Mouse (Mus musculus) lung, postnatal 0 days (tissue): ENCODE measurements around the gene Pcmt1. TPM values are rescaled to one million over a fixed set of nuclear protein-coding genes. Genes with fewer than 3 reads are reported as not detected.
A peak's percentile ranks its signal among the peaks of the same experiment; 100 is the strongest.

Source experiments
- ATAC-seq: fragments of 200-750 bp; cut with Nextera tagmentation; 2 replicates; pipeline ENCODE4 v1.8.0; 2017; ENCODE audit warnings: moderate library complexity
- DNase-seq: peaks from one replicate; pipeline ENCODE4 v3.0.0-alpha.2; 2016; ENCODE audit warnings: low spot score
- H3K27ac ChIP-seq: fragments of 300-500 bp; sonication (generic); 2 replicates; pipeline ENCODE4 v1.5.1; 2014; ENCODE audit warnings: antibody characterized with exemption, mild to moderate bottlenecking, low read length, mixed read lengths
- H3K27me3 ChIP-seq: fragments of 300-500 bp; sonication (generic); replicated peaks from 2 replicates; pipeline ENCODE4 v1.6.1; 2014; ENCODE audit warnings: low read length, mixed read lengths; ENCODE audit not compliant: insufficient read depth
- H3K36me3 ChIP-seq: fragments of 300-500 bp; sonication (generic); 2 replicates; pipeline ENCODE4 v1.6.1; 2014; ENCODE audit warnings: low read length, mixed read lengths; ENCODE audit not compliant: insufficient read depth
- H3K4me1 ChIP-seq: fragments of 300-500 bp; sonication (generic); 2 replicates; pipeline ENCODE4 v1.6.1; 2014; ENCODE audit warnings: antibody characterized with exemption, low read depth, low read length, mixed read lengths; ENCODE audit not compliant: insufficient read depth
- H3K4me2 ChIP-seq: fragments of 300-500 bp; sonication (generic); replicated peaks from 2 replicates; pipeline ENCODE4 v1.6.1; 2014; ENCODE audit warnings: low read depth, mild to moderate bottlenecking, low read length, moderate library complexity, mixed read lengths
- H3K4me3 ChIP-seq: fragments of 300-500 bp; sonication (generic); 2 replicates; pipeline ENCODE4 v1.5.1; 2014; ENCODE audit warnings: low read depth, low read length
- H3K9ac ChIP-seq: fragments of 300-500 bp; sonication (generic); replicated peaks from 2 replicates; pipeline ENCODE4 v1.6.1; 2014; ENCODE audit warnings: low read depth, mild to moderate bottlenecking
- H3K9me3 ChIP-seq: fragments of 300-500 bp; sonication (generic); 2 replicates; pipeline ENCODE4 v1.6.1; 2016; ENCODE audit warnings: low read length, mixed read lengths
- CTCF ChIP-seq: IDR thresholded peaks from 2 replicates; pipeline ENCODE4 v1.5.1; 2016; ENCODE audit warnings: antibody characterized with exemption, mild to moderate bottlenecking
- EP300 ChIP-seq: IDR thresholded peaks from 2 replicates; pipeline ENCODE4 v1.6.1; 2016; ENCODE audit warnings: antibody characterized with exemption, mild to moderate bottlenecking, control low read depth
- WGBS: fragments of 180-500 bp; shearing (Covaris S2); extraction: QIAGEN DNeasy Blood & Tissue Kit; methylation state at CpG from one replicate; pipeline ENCODE4 v1.1.7; 2014; 5-methylcytosine and 5-hydroxymethylcytosine counted together
- polyA plus RNA-seq: library from polyadenylated mRNA; unstranded; fragments of >200 nt; fragmentation: Nextera tagmentation; extraction: Ambion mirVana; gene quantifications from 2 replicates; pipeline ENCODE4 v1.2.1, GENCODE M21; 2015

The Pcmt1 gene
- polyA plus RNA-seq, 1 experiment from 2014 or later = 96.9 TPM

GRCm38 (mm10) chr10:7598177-7598576, 82.8 kb downstream of the Pcmt1 start:
- Histone ChIP-seq H3K27me3 (no peaks in the 10 kb centered on the region), H3K4me1 (no peaks in the 10 kb centered on the region), H3K27ac (no peak overlapping the region), H3K4me3 (no peak overlapping the region), H3K4me2 (no peak overlapping the region), H3K9me3 (no peaks in the 10 kb centered on the region), H3K9ac (no peak overlapping the region), H3K36me3 (no peaks in the 10 kb centered on the region)
- ATAC-seq (no peak), DNase-seq (no peak)
- TF ChIP-seq CTCF = no peak
- TF ChIP-seq EP300 = no peak
- 86% methylated on average over 7 of the region's 7 CpGs for WGBS

- no peak for DNase-seq
Measured at GRCm38 (mm10) chr10:7596251-7596650, 84.7 kb downstream of the Pcmt1 start.

DNA sequence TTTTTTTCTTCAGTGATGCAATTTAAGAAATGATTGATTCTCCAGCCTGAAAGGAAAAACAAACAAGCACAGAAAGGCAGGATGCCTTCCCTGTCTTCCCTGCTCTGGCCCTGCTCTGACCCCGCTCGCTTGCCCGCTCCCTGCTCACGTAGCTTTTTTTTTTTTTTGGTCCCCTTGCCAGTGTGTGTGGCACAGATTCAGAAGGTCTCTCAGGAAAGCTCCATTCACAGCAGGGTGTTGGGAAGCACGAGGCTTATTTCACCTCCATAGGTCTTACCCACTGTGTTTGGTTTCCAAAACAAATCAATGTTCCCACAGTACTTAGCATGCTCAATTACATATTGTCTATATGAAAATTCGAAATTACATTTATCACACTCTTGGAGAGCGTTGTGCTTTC, 86.1 kb downstream of the Pcmt1 start:
- no peak for ATAC-seq
- 29% methylated on average over 7 of the region's 7 CpGs for WGBS
- no peak overlapping the region for H3K9ac ChIP-seq

More at GRCm38 (mm10) chr10:7596251-7596650, 84.7 kb downstream of the Pcmt1 start:
- no peak overlapping the region for H3K27ac ChIP-seq
- H3K4me1 ChIP-seq = no peaks in the 10 kb centered on the region
- no peak overlapping the region for H3K9ac ChIP-seq
- no peak overlapping the region for H3K4me2 ChIP-seq
- no peak for ATAC-seq
- H3K9me3 ChIP-seq = no peaks in the 10 kb centered on the region
- H3K36me3 ChIP-seq = no peaks in the 10 kb centered on the region
- 38% methylated on average over 1 of the region's 1 CpGs for WGBS
- H3K27me3 ChIP-seq = no peaks in the 10 kb centered on the region
- no peak overlapping the region for H3K4me3 ChIP-seq
- TF ChIP-seq CTCF (no peak), EP300 (no peak)

GRCm38 (mm10) chr10:7590792-7591191, 90.1 kb downstream of the Pcmt1 start:
- H3K9me3 ChIP-seq = no peaks in the 10 kb centered on the region
- no peak overlapping the region for H3K9ac ChIP-seq
- ATAC-seq (no peak), DNase-seq (no peak)
- H3K27ac ChIP-seq = no peak overlapping the region
- peak overlapping the region; percentile 98; the same call in 1 of the 2 replicates for H3K4me2 ChIP-seq
- 7% methylated on average over 8 of the region's 8 CpGs for WGBS
- peaks cover 6% of the 10 kb centered on the region; the same call in 1 of the 2 replicates for H3K4me1 ChIP-seq
- TF ChIP-seq CTCF = no peak
- no peak for TF ChIP-seq EP300
- H3K27me3 ChIP-seq = no peaks in the 10 kb centered on the region
- H3K36me3 ChIP-seq = no peaks in the 10 kb centered on the region
- no peak overlapping the region for H3K4me3 ChIP-seq

More for the DNA sequence above, 86.1 kb downstream of the Pcmt1 start:
- Histone ChIP-seq H3K36me3 (no peaks in the 10 kb centered on the region), H3K9me3 (no peaks in the 10 kb centered on the region), H3K27ac (no peak overlapping the region), H3K4me2 (no peak overlapping the region), H3K27me3 (no peaks in the 10 kb centered on the region), H3K4me1 (peaks cover 6% of the 10 kb centered on the region; the same call in 1 of the 2 replicates), H3K4me3 (no peak overlapping the region)
- DNase-seq = no peak
- TF ChIP-seq EP300 (no peak), CTCF (no peak)

GRCm38 (mm10) chr10:7590234-7590689, 90.7 kb downstream of the Pcmt1 start:
- Histone ChIP-seq H3K27me3 (no peaks in the 10 kb centered on the region), H3K4me2 (peak overlapping the region; percentile 98), H3K9ac (no peak overlapping the region), H3K4me3 (peak overlapping the region; percentile 57), H3K27ac (no peak overlapping the region), H3K4me1 (peaks cover 6% of the 10 kb centered on the region; the same call in 1 of the 2 replicates), H3K9me3 (no peaks in the 10 kb centered on the region), H3K36me3 (no peaks in the 10 kb centered on the region)
- under 1% methylated on average over 44 of the region's 54 CpGs for WGBS
- TF ChIP-seq EP300 (no peak), CTCF (no peak)
- ATAC-seq (peak; percentile 3), DNase-seq (no peak)

GRCm38 (mm10) chr10:7589592-7590233, 91.2 kb downstream of the Pcmt1 start, which contains the start of gene Lrp11:
Gene Lrp11 (plus strand): TSS chr10:7589800.
- Histone ChIP-seq H3K4me2 (peak within 1 kb of the TSS; percentile 98), H3K4me3 (peak within 1 kb of the TSS; percentile 57), H3K4me1 (peaks cover 6% of the 10 kb centered on the region; the same call in 1 of the 2 replicates), H3K27ac (no peak within 1 kb of the TSS), H3K9ac (no peak within 1 kb of the TSS; the same call in 1 of the 2 replicates), H3K36me3 (no peaks in the 10 kb centered on the region), H3K9me3 (no peaks in the 10 kb centered on the region), H3K27me3 (no peaks in the 10 kb centered on the region)
- WGBS = under 1% methylated on average over 59 of the region's 76 CpGs
- DNase-seq (peak; percentile 92), ATAC-seq (peak; percentile 98)
- no peak; the same call in 1 of the 2 replicates for TF ChIP-seq CTCF
